Mouse (Mus musculus) embryonic fibroblast, embryonic 13.5 days (primary cell): ENCODE results near the gene Palm.

Experiments used
- CTCF ChIP-seq: IDR thresholded peaks from 2 replicates; pipeline ENCODE4 v1.5.1; 2011; ENCODE audit warnings: mild to moderate bottlenecking, control low read depth, low read length, moderate library complexity, borderline replicate concordance; ENCODE audit not compliant: insufficient read depth
- POLR2A ChIP-seq: IDR thresholded peaks from 2 replicates; pipeline ENCODE4 v1.6.1; 2011; ENCODE audit warnings: low read depth, mild to moderate bottlenecking, control low read depth, low read length, moderate library complexity

DNA sequence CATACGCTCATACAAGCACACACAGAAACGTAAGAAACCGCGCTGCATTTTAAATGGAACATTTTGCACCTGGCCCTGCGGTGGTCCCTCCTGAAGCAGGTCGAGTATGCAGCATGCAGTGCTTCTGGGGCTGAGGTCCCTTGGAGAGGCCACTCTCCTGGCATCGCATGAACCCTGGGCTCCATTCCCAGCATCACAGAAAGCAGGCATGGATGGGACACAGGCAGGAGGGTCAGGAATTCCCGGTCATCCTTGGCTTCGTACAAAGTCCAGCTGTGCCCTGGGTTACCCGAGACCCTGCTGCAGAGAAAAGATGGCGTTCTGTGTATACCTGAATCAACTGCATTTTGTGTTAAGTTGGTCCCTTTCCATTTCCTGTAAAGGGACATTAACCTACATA lies 7.1 kb downstream of the Palm start:
- TF ChIP-seq POLR2A, result no peak
- no peak for TF ChIP-seq CTCF
